13 mouse cellular contexts compared by ENCODE assay signal in genomic region chr16:33621836-33622235, GRCm38 (mm10).
"Had no signal": no experiment of that assay in that cellular context is flagged by ENCODE, and none has a peak within 500 bp of the region (broad histone marks: within the 10 kb centered on the region; RNA-seq: fewer than 3 reads in every experiment).

No protein-coding gene starts in this region.

- H3K9ac ChIP-seq: liver, embryonic 13.5 days; midbrain, embryonic 13.5 days; stomach, embryonic 15.5 days had no signal

- H3K9me3 ChIP-seq: liver, embryonic 13.5 days; midbrain, embryonic 13.5 days; stomach, embryonic 15.5 days had no signal

- H3K4me2 ChIP-seq: liver, embryonic 13.5 days; midbrain, embryonic 13.5 days; stomach, embryonic 15.5 days had no signal

- DNase-seq: kidney, adult 2 months; kidney, postnatal 25 days; layer of hippocampus, adult 9-11 months; liver, embryonic 13.5 days; lung, adult 2 months; lung, postnatal 14 days; lung, postnatal 4 days; right cerebral cortex, postnatal 4 days; thymus, postnatal 25 days had no signal

- H3K27ac ChIP-seq: kidney, postnatal 0 days; layer of hippocampus, adult 2 months; liver, embryonic 13.5 days; midbrain, embryonic 13.5 days; stomach, embryonic 15.5 days had no signal

- H3K36me3 ChIP-seq: liver, embryonic 13.5 days; midbrain, embryonic 13.5 days; stomach, embryonic 15.5 days had no signal

- H3K4me3 ChIP-seq: layer of hippocampus, adult 2 months; liver, embryonic 13.5 days; midbrain, embryonic 13.5 days; stomach, embryonic 15.5 days had no signal

- H3K27me3 ChIP-seq: liver, embryonic 13.5 days; midbrain, embryonic 13.5 days; stomach, embryonic 15.5 days had no signal

- H3K4me1 ChIP-seq: liver, embryonic 13.5 days; midbrain, embryonic 13.5 days; stomach, embryonic 15.5 days had no signal

- ATAC-seq: midbrain, embryonic 13.5 days had no signal
